Mouse (Mus musculus) embryonic fibroblast, embryonic 13.5 days (primary cell): ENCODE measurements around the gene Pkp3.

Experiments
- CTCF ChIP-seq: IDR thresholded peaks from 2 replicates; pipeline ENCODE4 v1.5.1; 2011; ENCODE audit warnings: mild to moderate bottlenecking, control low read depth, low read length, moderate library complexity, borderline replicate concordance; ENCODE audit not compliant: insufficient read depth
- POLR2A ChIP-seq: IDR thresholded peaks from 2 replicates; pipeline ENCODE4 v1.6.1; 2011; ENCODE audit warnings: low read depth, mild to moderate bottlenecking, control low read depth, low read length, moderate library complexity

DNA sequence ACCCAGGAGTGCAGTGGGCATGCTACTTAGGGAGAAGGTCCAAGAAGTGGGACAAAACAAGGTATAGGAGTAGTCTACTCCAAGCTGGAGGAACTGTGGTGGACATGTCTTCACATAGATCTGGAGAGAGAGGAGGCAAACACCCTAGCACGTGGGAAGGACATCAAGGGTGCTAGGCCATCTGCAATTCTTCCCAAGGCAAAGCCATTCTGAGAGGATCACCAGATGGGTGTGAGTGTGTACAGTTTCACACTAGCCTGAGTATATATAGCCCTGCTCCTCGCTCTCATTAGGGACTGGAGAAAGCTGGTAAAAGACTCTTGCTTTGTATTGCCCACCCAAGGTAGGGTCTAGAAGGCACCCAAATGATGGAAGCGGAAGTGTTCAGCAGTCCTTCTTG lies 14.7 kb upstream of the Pkp3 start:
- TF ChIP-seq CTCF (no peak), POLR2A (no peak)
